Mouse (Mus musculus) urinary bladder, postnatal 4 days (tissue): ENCODE measurements at regions not wholly inside any gene's neighbourhood (a gene's known extent, or its start where the extent isn't known, plus 50 kb on each side); places are given as distances from the start of the nearest gene placed in this dataset.

Experiments
- DNase-seq, 2 experiments: peaks; one replicate each; pipeline ENCODE4 v3.0.0; 2021 to 2022; ENCODE audit warnings: low spot score in 2 of 2

DNA sequence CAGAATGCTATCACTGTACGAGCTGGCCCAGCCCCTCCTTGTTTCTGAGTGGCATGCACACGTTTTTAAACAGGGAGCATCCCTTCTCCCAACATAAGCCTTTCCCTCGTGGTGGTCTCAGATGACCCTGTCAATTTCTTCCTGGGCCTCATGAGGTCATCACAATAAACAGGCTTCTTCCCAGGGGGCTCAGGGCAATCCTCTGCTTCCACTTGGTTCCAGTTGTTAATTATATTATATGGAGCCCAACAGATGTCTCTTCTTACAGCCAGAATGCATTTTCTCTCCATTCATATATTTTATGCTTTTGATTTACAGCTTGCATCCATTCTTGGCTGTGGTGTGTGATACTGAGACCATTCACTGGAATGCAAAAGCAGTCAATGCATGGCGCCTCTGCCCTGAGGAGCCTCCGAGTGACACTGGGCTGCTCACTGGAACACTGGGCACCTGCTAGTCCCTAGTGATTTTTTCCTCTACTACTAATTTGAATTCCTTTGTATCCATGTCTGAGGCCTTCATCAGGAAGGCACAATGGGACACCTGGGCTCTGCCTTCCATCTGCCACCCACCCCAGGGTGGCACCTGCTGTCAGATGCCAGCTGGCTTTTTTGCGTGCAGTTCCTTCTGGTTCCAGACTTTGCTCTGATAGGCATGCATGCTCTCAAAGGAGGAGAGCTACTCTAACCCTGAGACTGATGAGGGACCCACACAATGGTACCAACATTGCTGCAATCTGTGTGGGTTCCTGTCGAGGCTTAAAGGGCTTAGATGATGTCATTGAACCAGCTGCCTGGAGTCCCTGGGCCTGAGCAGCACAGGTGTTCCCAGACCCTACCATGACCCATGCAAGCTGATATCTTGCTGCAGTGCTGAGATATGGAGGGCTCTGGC is 528.8 kb upstream of the Mgmt start:
- no peak for DNase-seq

DNA sequence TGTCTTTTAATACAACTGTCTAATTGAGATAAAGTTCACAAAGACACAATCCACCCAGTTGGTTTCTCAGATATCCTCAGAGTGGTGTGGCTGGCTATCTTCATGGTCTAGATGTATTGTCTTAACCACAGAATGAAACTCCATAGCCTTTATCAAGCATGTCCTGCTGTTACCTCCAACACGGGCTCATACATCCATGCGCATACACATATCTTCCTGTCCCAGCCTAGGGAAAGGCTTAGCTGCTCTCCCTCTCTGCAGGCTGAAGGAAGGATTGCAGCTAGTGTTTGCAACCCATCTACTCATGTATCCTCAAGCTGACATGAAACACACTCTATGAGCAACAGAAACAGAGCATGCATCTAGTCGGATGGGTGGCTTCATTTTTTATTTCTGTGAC is 517.2 kb upstream of the Mgmt start:
- no peak for DNase-seq

DNA sequence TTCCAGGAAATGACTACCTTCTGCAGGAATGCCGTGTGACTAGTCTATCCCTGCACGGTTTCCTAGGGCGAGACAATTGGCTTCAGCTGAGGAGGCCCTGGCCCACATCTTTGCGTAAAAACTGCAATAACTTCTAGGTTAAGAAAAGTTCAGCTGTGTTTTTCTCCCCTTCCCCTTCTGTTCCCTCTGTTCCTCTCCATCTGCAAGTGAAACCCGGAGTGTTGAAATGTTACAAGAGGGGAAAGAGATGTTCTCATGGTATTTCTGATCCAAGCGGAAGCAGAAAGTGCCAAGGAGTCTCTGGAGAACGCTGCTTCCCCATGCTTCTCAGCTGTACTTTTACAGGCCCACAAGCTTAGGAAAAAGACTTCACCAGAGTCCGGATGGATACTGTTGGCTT is 516.7 kb upstream of the Mgmt start:
- DNase-seq, result peak in 1 of 2 experiments; percentile 21

GRCm38 (mm10) chr7:136378321-136378720 is 516.1 kb upstream of the Mgmt start:
- no peak for DNase-seq

DNA sequence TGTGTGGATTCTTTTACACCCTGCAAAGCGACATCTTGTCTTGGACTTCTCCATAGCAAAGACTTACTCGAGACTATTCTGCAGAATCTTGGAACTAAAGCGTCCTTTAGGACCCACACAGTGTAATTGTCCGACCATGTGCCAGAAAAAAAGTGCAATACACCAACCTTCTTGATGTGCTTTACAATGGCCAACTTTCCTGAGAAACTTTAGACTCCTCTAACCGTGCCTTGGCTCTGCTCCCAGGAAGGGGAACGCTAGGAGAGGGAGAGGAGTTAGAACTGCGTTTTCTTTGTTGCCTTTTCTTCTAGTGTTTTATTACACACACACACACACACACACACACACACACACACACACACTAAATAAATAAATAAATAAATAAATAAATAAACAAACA is 515.1 kb upstream of the Mgmt start:
- DNase-seq, result no peak

DNA sequence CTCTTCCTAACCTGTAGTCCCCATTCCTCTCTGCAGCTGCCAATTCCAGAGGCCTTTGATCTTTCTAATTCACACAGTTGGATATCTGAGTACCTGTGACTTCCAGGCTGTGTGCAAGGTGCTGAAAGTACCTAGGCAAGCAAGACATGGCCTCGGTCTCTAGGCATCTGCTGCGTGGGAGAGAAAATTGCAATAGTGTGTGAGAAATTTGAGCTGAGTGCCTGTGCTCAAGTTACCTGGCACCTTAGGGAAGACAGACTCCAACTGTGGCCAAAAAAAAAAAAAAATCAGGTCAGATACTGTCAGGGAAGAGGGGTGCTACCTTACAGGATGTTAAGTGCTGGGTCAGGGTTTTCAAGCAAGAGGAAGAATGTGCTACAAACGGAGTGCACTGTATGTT is 514.7 kb upstream of the Mgmt start:
- DNase-seq, result no peak

- DNase-seq, result no peak
Observed at GRCm38 (mm10) chr7:136383296-136383695, 511.1 kb upstream of the Mgmt start.

DNA sequence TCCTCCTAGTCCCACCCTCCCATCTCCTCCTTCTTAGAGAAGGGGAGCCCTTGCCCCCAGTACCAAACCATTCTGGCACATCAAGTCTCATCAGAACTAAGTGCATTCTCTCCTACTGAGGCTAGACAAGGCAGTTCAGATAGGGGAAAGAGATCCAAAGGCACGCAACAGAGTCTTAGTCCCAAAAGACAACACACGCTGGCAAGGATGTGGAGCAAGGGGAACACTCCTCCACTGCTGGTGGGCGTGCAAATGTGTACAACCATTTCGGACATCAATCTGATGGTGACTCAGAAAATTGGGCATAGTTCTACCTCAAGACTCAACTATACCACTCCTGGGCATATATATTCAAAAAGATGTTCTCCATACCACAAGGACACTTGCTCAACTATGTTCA is 506.7 kb upstream of the Mgmt start:
- DNase-seq, result no peak

GRCm38 (mm10) chr7:136390066-136390465 is 504.3 kb upstream of the Mgmt start:
- DNase-seq, result peak in 1 of 2 experiments; percentile 49

DNA sequence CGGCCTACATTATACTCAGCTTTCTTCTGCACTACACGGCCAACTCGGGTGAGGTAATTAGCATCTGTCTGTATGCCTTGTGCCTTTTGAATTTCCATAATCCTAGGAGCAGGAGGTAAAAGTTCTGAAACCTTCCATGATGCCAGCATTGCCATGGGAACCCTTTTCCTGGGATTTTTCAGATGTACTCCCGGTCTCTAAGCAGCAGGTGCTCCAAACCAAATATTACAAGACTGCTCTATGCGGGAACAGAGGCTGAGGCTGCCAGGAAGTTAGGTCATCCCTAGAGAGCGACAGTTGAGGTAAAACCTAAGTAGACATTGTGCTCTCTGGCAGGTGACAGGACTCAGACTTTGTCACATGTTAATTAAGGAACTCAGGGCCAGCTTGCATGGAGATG is 501.0 kb upstream of the Mgmt start:
- no peak for DNase-seq

DNA sequence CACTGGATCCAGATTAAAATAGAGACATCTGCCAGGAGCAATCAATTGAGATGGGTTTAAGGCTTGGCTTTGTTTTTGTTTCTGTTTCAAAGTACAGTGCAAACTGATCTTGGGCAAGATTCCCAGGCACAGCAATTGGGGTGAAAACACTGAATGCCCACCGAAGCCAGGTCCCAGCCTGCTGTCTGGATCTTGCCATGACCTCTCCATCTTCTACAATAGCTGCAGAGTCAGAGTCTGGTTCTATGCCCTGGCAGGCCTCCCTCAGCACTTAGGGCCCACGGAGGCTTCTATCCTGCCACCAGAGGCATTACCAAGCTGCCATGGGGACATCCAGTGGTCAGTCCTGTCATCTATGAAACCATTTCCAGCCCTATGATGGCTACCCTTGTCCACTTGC is 498.6 kb upstream of the Mgmt start:
- DNase-seq, result peak in 1 of 2 experiments; percentile 49

DNA sequence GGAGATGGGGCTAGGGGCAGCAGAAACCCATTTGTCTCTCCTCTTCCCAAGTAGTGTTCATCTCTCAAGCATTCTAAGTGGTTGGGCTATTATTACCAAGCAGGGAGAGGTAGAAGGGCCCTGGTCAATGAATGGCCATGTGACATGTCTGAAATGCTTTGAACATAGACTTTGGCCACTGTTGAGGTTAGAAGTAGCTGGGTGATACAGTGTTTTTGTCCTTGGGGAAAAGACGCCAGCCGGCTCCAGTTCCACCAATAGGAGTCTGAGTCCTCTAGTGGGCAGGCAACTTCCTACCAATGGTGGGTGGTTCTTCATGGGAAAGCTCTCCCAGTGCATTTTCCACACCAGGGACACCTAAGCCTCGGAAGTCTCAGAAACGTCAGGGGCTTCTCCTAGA is 497.3 kb upstream of the Mgmt start:
- peak in 1 of 2 experiments; percentile 51 for DNase-seq

DNA sequence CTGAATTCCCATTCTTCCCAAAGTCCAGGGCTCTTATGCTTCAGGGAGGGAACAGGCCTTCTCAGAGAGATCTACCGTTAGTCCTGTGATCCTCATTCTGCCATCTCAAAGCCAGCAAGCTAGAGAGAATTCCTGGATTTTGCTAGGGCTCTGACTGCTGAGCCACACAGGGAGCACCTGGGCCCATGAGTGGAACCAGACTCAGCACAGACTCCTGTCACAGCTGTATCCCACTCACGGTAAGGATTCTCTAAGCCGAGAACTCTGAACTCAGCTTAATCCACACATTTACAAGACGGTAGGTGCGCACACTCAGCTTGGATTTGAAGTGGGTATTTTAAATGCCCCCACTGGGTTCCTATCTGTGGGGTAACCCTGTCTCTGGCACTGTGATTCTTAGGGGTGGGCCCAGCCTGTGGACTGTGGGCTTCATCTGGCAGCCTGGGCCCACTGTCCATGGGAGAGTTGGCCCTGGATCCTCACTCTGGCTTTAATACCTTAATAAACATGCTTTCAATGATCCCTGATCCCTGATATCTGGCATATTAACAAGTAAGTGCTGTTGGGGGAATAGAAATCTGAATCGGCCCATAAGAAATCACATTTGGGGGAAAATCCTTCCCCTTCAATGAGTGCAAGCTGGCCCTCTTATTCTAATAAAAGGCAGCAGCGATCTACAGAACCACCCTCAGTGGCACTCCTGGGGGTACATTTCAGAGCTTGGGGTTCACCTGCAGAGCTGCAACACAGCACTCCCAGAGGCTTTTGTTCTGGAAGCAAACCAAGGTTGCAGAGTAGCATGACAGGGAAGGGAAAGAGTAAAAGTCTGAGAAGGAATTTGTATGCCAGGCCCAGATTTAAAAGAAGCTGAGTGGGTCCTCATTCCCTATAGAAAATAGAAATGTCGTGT is 491.5 kb upstream of the Mgmt start:
- peak in 1 of 2 experiments; percentile 44 for DNase-seq

GRCm38 (mm10) chr7:136405391-136405790 is 489.0 kb upstream of the Mgmt start:
- DNase-seq, result peak in 1 of 2 experiments; percentile 42

- peak; percentile 26 to 56 for DNase-seq
Observed at GRCm38 (mm10) chr7:136406258-136407100, 487.9 kb upstream of the Mgmt start.

DNA sequence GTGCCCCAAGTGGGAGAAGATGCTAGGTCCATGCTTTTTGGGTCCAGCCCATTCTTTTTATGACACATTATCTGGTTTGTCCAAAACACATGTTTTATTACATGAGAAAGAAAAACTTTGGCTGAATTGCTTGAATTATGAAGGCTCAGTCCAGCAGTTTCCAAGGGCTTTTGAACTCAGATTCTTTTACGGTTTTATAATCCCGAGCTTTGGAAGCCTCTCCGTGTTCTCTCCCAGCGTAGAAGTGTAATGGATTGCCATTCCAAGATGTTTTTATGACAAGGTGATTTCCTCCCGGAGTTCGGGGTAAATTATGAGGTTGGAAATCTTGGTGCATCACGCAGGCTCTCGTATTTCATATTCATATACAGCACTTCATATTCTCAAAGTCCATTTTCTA is 479.6 kb upstream of the Mgmt start:
- DNase-seq, result no peak

GRCm38 (mm10) chr7:136417327-136417726 is 477.1 kb upstream of the Mgmt start:
- DNase-seq, result no peak

GRCm38 (mm10) chr7:136423846-136424531 is 470.4 kb upstream of the Mgmt start:
- DNase-seq, result no peak

DNA sequence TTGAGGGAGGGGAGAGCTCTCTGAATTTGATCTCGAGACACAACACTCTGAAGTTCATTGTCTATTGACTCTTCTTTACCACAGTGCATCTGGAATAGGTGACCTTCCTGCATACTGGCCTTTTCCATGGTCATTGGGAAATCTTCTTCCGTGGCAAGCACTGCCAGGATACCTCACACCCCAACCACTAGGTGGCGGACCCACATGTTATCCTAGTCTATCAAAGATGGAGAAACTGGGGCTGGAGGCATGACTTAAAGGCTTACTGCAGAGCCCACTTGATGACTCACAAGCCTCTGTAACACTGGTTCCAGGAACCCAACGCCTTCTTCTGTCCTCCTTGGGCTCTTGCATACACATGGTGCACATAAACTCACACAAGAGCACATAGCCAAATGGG is 467.2 kb upstream of the Mgmt start:
- no peak for DNase-seq

- no peak for DNase-seq
Observed at GRCm38 (mm10) chr7:136430085-136431011, 464.1 kb upstream of the Mgmt start.
